Mouse (Mus musculus) brain, embryonic 14.5 days (tissue): ENCODE measurements at regions not wholly inside any gene's neighbourhood (a gene's known extent, or its start where the extent isn't known, plus 50 kb on each side); places are given as distances from the start of the nearest gene placed in this dataset.

Experiments used
- CTCF ChIP-seq: fragments of 200-500 bp; IDR thresholded peaks from 2 replicates; pipeline ENCODE4 v1.5.1; 2012; ENCODE audit warnings: inconsistent platforms, mild to moderate bottlenecking, moderate library complexity, borderline replicate concordance; ENCODE audit not compliant: insufficient read depth, insufficient read length; ENCODE audit errors: extremely low read depth
- POLR2A ChIP-seq: fragments of 200-500 bp; IDR thresholded peaks from 2 replicates; pipeline ENCODE4 v1.6.1; 2012; ENCODE audit warnings: mild to moderate bottlenecking, inconsistent platforms, borderline replicate concordance; ENCODE audit not compliant: poor library complexity, insufficient read depth, insufficient read length, severe bottlenecking; ENCODE audit errors: extremely low read depth

DNA sequence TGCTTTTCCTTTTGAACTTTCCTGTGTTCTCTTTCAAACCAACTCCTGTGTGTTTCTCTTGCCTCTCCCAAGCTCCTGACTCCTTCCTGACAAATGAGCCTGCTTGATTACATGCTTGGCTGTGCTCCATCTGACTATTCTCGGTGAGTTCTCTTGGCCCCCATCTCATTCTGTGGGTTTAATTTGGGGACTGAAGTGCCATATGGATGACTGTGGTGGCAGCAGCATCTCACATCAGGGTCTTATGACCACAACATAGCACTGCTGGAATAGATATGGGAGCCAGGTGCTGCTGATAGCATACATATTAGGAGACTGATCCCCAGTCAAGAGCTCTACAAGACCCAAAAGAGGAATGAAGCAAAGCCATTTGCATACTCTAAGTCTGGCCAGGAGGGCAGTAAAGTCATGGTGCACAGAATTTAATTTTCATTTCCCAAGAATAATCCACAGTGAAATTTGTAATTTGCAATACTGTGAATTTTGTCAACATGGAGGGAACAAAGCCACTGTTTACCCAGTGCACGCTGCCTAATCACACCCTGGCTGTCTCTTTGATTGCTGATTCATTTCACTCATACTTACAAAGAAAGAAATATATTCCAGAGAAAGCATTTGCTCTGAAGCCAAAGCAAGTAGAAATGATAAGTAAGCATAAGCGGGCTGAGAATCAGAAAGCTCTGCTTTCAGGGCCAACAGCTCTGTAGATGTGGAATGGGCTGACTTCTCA is 1478.4 kb upstream of the Gm7489 start:
- TF ChIP-seq CTCF (no peak), POLR2A (no peak)
